Mouse (Mus musculus) neural tube, embryonic 11.5 days (tissue): ENCODE data around the gene Slc2a12. TPM values are rescaled to one million over a fixed set of nuclear protein-coding genes. Genes with fewer than 3 reads are reported as not detected.

Source experiments
- ATAC-seq: fragments of 200-750 bp; cut with Nextera tagmentation; 2 replicates; pipeline ENCODE4 v1.8.0; 2017; ENCODE audit warnings: moderate number of reproducible peaks, mild to moderate bottlenecking, moderate TSS enrichment, moderate library complexity; ENCODE audit not compliant: insufficient read depth, low FRiP score, low TSS enrichment
- DNase-seq: peaks from one replicate; pipeline ENCODE4 v3.0.0-alpha.2; 2015; ENCODE audit warnings: low spot score
- H3K27ac ChIP-seq: fragments of 300-500 bp; sonication (generic); 2 replicates; pipeline ENCODE4 v1.5.1; 2014; ENCODE audit warnings: low read depth, mild to moderate bottlenecking, low read length
- H3K27me3 ChIP-seq: fragments of 300-500 bp; sonication (generic); 2 replicates; pipeline ENCODE4 v1.6.1; 2014; ENCODE audit warnings: mild to moderate bottlenecking, low read length, mixed read lengths; ENCODE audit not compliant: control insufficient read depth, insufficient read depth
- H3K36me3 ChIP-seq: fragments of 300-500 bp; sonication (generic); 2 replicates; pipeline ENCODE4 v1.6.1; 2014; ENCODE audit warnings: mild to moderate bottlenecking, low read length, moderate library complexity, mixed read lengths; ENCODE audit not compliant: control insufficient read depth, insufficient read depth
- H3K4me1 ChIP-seq: fragments of 300-500 bp; sonication (generic); 2 replicates; pipeline ENCODE4 v1.6.1; 2014; ENCODE audit warnings: low read length, mixed read lengths; ENCODE audit not compliant: control insufficient read depth, insufficient read depth
- H3K4me2 ChIP-seq: fragments of 300-500 bp; sonication (generic); 2 replicates; pipeline ENCODE4 v1.6.1; 2014; ENCODE audit warnings: low read depth, mild to moderate bottlenecking, moderate library complexity
- H3K4me3 ChIP-seq: fragments of 300-500 bp; sonication (generic); 2 replicates; pipeline ENCODE4 v1.5.1; 2014; ENCODE audit warnings: low read depth, low read length
- H3K9ac ChIP-seq: fragments of 300-500 bp; sonication (generic); 2 replicates; pipeline ENCODE4 v1.6.1; 2014; ENCODE audit warnings: mild to moderate bottlenecking, low read length
- H3K9me3 ChIP-seq: fragments of 300-500 bp; sonication (generic); 2 replicates; pipeline ENCODE4 v1.6.1; 2016; ENCODE audit warnings: low read length; ENCODE audit not compliant: control insufficient read depth
- WGBS: fragments of 180-500 bp; shearing (Covaris S2); extraction: QIAGEN DNeasy Blood & Tissue Kit; methylation state at CpG from one replicate; pipeline ENCODE4 v1.1.7; 2014; 5-methylcytosine and 5-hydroxymethylcytosine counted together
- polyA plus RNA-seq: library from polyadenylated mRNA; unstranded; fragments of >200 nt; fragmentation: Nextera tagmentation; extraction: Ambion mirVana; gene quantifications from 2 replicates; pipeline ENCODE4 v1.2.1, GENCODE M21; 2014

Gene Slc2a12
- polyA plus RNA-seq, 1 experiment from 2014 or later: 0.86 TPM

- WGBS: 88% methylated on average over 7 of the region's 7 CpGs
- H3K9me3 ChIP-seq: no peaks in the 10 kb centered on the region
- no peak overlapping the region for H3K4me2 ChIP-seq
- H3K36me3 ChIP-seq: no peaks in the 10 kb centered on the region; the same call in 1 of the 2 replicates
- DNase-seq (no peak), ATAC-seq (no peak)
- H3K27me3 ChIP-seq: no peaks in the 10 kb centered on the region
- no peaks in the 10 kb centered on the region for H3K4me1 ChIP-seq
- H3K9ac ChIP-seq: no peak overlapping the region
- H3K27ac ChIP-seq: no peak overlapping the region
- no peak overlapping the region for H3K4me3 ChIP-seq
Observed at GRCm38 (mm10) chr10:22696864-22697263, 52.1 kb downstream of the Slc2a12 start.

GRCm38 (mm10) chr10:22698158-22698953 lies 53.5 kb downstream of the Slc2a12 start:
- Histone ChIP-seq H3K36me3 (no peaks in the 10 kb centered on the region; the same call in 1 of the 2 replicates), H3K4me3 (no peak overlapping the region), H3K4me1 (no peaks in the 10 kb centered on the region), H3K27ac (no peak overlapping the region), H3K27me3 (no peaks in the 10 kb centered on the region), H3K9ac (no peak overlapping the region), H3K4me2 (no peak overlapping the region), H3K9me3 (no peaks in the 10 kb centered on the region)
- DNase-seq (no peak), ATAC-seq (no peak)
- WGBS: 96% methylated on average over 9 of the region's 9 CpGs

GRCm38 (mm10) chr10:22699487-22700335 lies 54.9 kb downstream of the Slc2a12 start:
- H3K4me1 ChIP-seq: no peaks in the 10 kb centered on the region
- no peak overlapping the region for H3K4me3 ChIP-seq
- no peaks in the 10 kb centered on the region; the same call in 1 of the 2 replicates for H3K36me3 ChIP-seq
- DNase-seq (no peak), ATAC-seq (no peak)
- H3K27me3 ChIP-seq: no peaks in the 10 kb centered on the region
- 76% methylated on average over 19 of the region's 19 CpGs for WGBS
- H3K9me3 ChIP-seq: no peaks in the 10 kb centered on the region
- no peak overlapping the region for H3K9ac ChIP-seq
- no peak overlapping the region for H3K27ac ChIP-seq
- no peak overlapping the region for H3K4me2 ChIP-seq

- Histone ChIP-seq H3K4me2 (no peak overlapping the region), H3K4me3 (no peak overlapping the region), H3K27ac (no peak overlapping the region), H3K27me3 (no peaks in the 10 kb centered on the region), H3K9me3 (no peaks in the 10 kb centered on the region), H3K9ac (no peak overlapping the region), H3K4me1 (no peaks in the 10 kb centered on the region), H3K36me3 (peaks cover 3% of the 10 kb centered on the region; the same call in 1 of the 2 replicates)
- DNase-seq (no peak), ATAC-seq (no peak)
- 82% methylated on average over 9 of the region's 9 CpGs for WGBS
Observed at GRCm38 (mm10) chr10:22700773-22701172, 56.0 kb downstream of the Slc2a12 start.

- Histone ChIP-seq H3K9me3 (no peaks in the 10 kb centered on the region), H3K4me2 (no peak overlapping the region), H3K4me3 (no peak overlapping the region), H3K9ac (no peak overlapping the region), H3K4me1 (no peaks in the 10 kb centered on the region), H3K27me3 (no peaks in the 10 kb centered on the region), H3K27ac (no peak overlapping the region), H3K36me3 (peaks cover 4% of the 10 kb centered on the region; the same call in 1 of the 2 replicates)
- 79% methylated on average over 12 of the region's 12 CpGs for WGBS
- ATAC-seq: no peak
- DNase-seq: no peak
Observed at GRCm38 (mm10) chr10:22701485-22702315, 56.9 kb downstream of the Slc2a12 start.

GRCm38 (mm10) chr10:22703844-22704243 lies 59.0 kb downstream of the Slc2a12 start:
- no peak overlapping the region for H3K4me3 ChIP-seq
- WGBS: 93% methylated on average over 6 of the region's 6 CpGs
- no peak overlapping the region for H3K27ac ChIP-seq
- no peak overlapping the region for H3K4me2 ChIP-seq
- ATAC-seq (no peak), DNase-seq (no peak)
- H3K27me3 ChIP-seq: no peaks in the 10 kb centered on the region
- H3K4me1 ChIP-seq: no peaks in the 10 kb centered on the region
- peaks cover 8% of the 10 kb centered on the region; the same call in 1 of the 2 replicates for H3K36me3 ChIP-seq
- H3K9me3 ChIP-seq: no peaks in the 10 kb centered on the region
- no peak overlapping the region for H3K9ac ChIP-seq

- H3K27me3 ChIP-seq: no peaks in the 10 kb centered on the region
- H3K9me3 ChIP-seq: no peaks in the 10 kb centered on the region
- no peak overlapping the region for H3K4me3 ChIP-seq
- H3K4me1 ChIP-seq: no peaks in the 10 kb centered on the region
- DNase-seq (no peak), ATAC-seq (no peak)
- no peak overlapping the region for H3K9ac ChIP-seq
- no peak overlapping the region for H3K4me2 ChIP-seq
- 93% methylated on average over 7 of the region's 7 CpGs for whole genome bisulfite sequencing
- no peak overlapping the region for H3K27ac ChIP-seq
- peaks cover 12% of the 10 kb centered on the region; the same call in 1 of the 2 replicates for H3K36me3 ChIP-seq
Observed at GRCm38 (mm10) chr10:22708190-22708843, 63.5 kb downstream of the Slc2a12 start.
